Mouse (Mus musculus): ENCODE measurements around the gene Lrrtm4. TPM values are rescaled to one million over a fixed set of nuclear protein-coding genes. Genes with fewer than 3 reads are reported as not detected.

The Lrrtm4 gene
- polyA plus RNA-seq, 1 experiment from 2014 or later, result 3.7 TPM

DNA sequence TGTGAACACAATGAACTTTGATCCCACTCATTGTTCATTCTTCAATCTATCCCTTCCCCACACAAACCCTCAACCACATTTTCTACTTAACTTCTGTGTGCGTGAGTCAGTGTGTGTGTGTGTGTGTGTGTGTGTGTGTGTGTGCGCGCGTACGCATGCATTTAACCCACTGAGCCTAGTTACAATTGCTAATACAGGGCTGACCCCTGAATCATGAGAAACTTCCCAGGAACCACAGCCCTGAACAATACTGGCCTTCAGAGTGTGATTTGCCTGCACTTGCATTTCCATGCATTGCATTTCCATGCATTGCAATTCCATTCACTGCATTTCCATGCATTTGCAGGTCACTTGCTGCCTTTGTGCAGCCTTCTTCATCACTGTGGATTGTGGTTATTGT lies 701.8 kb downstream of the Lrrtm4 start:
- Histone ChIP-seq H3K9ac (no peak overlapping the region), H3K9me3 (replicated peaks) (no peaks in the 10 kb centered on the region), H3K27me3 (no peaks in the 10 kb centered on the region), H3K36me3 (no peaks in the 10 kb centered on the region), H3K27ac (replicated peaks) (no peak overlapping the region), H3K4me2 (replicated peaks) (no peak overlapping the region), H3K4me1 (no peaks in the 10 kb centered on the region), H3K4me3 (replicated peaks) (no peak overlapping the region)
- 93% methylated on average over 5 of the region's 5 CpGs for WGBS
- no peak for ATAC-seq (ENCODE audit: insufficient number of reproducible peaks, low FRiP score, low TSS enrichment, low read depth)

DNA sequence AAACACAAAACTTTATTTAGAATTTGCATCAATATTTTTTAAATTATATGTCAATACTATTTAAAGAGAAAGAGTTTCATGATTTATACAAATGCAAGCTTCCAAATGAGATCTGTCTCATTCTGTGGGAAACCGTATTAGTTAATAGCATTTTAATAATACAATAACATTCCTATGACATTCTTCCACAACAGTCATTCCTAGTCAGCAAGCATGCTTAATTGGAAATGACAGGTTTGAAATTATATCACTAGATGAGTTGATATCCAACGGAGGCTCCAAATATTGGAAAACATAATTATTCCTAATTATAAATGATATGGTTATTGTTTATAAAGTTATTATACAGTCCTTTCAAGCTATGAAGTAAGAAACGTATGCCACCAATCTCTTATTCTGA lies 714.7 kb downstream of the Lrrtm4 start:
- H3K27me3 ChIP-seq, result no peaks in the 10 kb centered on the region
- H3K4me2 ChIP-seq (replicated peaks), result no peak overlapping the region
- H3K36me3 ChIP-seq, result no peaks in the 10 kb centered on the region
- H3K9ac ChIP-seq, result no peak overlapping the region
- H3K27ac ChIP-seq (replicated peaks), result no peak overlapping the region
- WGBS, result 70% methylated on average over 3 of the region's 3 CpGs
- no peaks in the 10 kb centered on the region for H3K4me1 ChIP-seq
- H3K4me3 ChIP-seq (replicated peaks), result no peak overlapping the region
- no peak for ATAC-seq (ENCODE audit: insufficient number of reproducible peaks, low FRiP score, low TSS enrichment, low read depth)
- H3K9me3 ChIP-seq (replicated peaks), result no peaks in the 10 kb centered on the region

DNA sequence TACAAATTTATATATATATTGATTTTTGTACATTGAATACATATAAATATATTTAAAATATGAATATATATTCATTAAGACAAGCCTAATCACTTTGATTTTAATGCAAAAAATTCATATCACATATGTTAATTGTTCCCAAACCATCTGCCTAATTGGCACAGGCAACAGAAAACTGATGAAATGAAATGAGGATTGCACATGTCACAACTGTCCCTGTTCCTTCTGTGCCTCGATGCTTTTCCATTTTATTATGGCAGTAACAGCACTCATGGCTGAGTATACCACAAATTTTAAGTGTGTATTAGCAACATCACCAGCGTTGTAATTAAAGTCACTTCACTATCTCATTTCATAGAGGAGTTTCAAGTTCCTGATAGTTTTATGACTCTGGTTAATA lies 732.1 kb downstream of the Lrrtm4 start:
- Histone ChIP-seq H3K4me2 (replicated peaks) (no peak overlapping the region), H3K4me3 (replicated peaks) (no peak overlapping the region), H3K36me3 (no peaks in the 10 kb centered on the region), H3K27ac (replicated peaks) (no peak overlapping the region), H3K9me3 (replicated peaks) (no peaks in the 10 kb centered on the region), H3K4me1 (no peaks in the 10 kb centered on the region), H3K9ac (no peak overlapping the region), H3K27me3 (no peaks in the 10 kb centered on the region)
- ATAC-seq (ENCODE audit: insufficient number of reproducible peaks, low FRiP score, low TSS enrichment, low read depth), result no peak
- 91% methylated on average over 2 of the region's 2 CpGs for WGBS

DNA sequence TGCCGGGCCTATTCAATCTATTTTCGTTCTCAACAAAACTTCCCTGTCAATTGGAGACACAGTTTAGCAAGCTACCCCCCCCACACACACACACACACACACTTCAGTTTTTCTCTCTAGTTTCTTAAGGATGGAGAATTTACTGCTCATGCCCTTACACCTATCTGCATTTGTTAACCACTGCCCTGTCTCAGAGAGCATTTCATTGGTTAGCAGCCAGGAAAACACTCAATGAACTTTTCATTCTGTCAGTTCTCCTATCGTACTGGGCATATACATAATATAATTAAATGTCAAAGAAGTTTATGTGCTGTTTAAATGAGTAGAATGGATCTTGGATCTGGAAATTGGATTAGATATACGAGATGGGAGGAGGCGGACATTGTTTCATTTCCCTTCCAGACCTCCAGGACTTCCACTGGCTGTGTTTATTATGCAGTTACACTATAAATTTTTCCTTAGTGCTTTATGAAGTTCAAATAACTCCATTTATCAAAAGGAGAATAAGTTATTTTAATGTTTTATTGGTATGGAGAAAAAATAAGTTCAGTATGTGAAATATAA lies 742.0 kb downstream of the Lrrtm4 start:
- 72% methylated on average over 5 of the region's 5 CpGs for WGBS
- Histone ChIP-seq H3K4me3 (replicated peaks) (no peak overlapping the region), H3K27ac (replicated peaks) (no peak overlapping the region), H3K36me3 (no peaks in the 10 kb centered on the region), H3K4me1 (no peaks in the 10 kb centered on the region), H3K4me2 (replicated peaks) (no peak overlapping the region), H3K9ac (no peak overlapping the region), H3K27me3 (no peaks in the 10 kb centered on the region), H3K9me3 (replicated peaks) (no peaks in the 10 kb centered on the region)
- ATAC-seq (ENCODE audit: insufficient number of reproducible peaks, low FRiP score, low TSS enrichment, low read depth), result no peak

DNA sequence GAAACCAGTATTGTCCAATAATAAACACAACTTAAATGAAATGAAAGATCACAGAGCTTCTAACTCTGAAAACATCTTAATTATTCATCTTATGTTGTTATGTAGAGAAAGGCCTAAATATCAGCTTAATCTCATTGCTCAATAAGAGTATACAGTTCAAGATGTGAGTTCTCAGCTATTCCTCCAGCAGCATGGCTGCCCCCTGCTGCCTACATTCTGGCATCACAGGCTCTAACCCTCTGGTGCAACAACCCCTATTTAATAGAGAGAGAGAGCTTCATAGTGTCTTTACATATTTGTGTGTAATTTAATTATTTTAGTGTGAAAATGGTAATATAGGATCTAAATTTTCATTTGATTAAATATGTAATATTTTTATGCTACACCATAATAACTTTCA lies 767.6 kb downstream of the Lrrtm4 start:
- Histone ChIP-seq H3K4me3 (replicated peaks) (no peak overlapping the region), H3K36me3 (no peaks in the 10 kb centered on the region), H3K9ac (no peak overlapping the region), H3K4me2 (replicated peaks) (no peak overlapping the region), H3K9me3 (replicated peaks) (no peaks in the 10 kb centered on the region), H3K4me1 (no peaks in the 10 kb centered on the region), H3K27me3 (no peaks in the 10 kb centered on the region), H3K27ac (replicated peaks) (no peak overlapping the region)
- ATAC-seq (ENCODE audit: insufficient number of reproducible peaks, low FRiP score, low TSS enrichment, low read depth), result no peak

DNA sequence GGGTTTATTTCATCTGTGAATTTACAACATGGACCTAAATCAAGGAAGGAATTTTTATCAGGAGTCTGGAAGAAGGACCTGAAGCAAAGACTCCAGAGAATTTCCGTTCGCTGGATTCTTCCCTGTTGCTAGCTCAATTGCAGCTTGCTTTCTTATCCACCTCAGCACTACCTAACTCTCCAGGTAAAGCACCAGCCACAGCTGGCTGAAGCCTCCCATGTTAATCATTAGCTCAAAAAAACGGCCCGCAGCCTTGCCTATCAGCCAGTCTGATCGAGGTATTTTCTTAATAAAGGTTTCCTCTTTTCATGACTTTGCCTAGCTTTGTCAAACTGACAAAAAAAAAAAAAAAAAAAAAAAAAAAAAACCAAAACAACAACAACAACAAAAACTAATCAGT lies 805.1 kb downstream of the Lrrtm4 start:
- ATAC-seq (ENCODE audit: insufficient number of reproducible peaks, low FRiP score, low TSS enrichment, low read depth), result no peak
- Histone ChIP-seq H3K9me3 (replicated peaks) (no peaks in the 10 kb centered on the region), H3K4me3 (replicated peaks) (no peak overlapping the region), H3K27ac (replicated peaks) (no peak overlapping the region), H3K4me1 (no peaks in the 10 kb centered on the region), H3K36me3 (no peaks in the 10 kb centered on the region), H3K4me2 (replicated peaks) (no peak overlapping the region), H3K27me3 (no peaks in the 10 kb centered on the region), H3K9ac (no peak overlapping the region)
- WGBS, result 91% methylated on average over 5 of the region's 5 CpGs

DNA sequence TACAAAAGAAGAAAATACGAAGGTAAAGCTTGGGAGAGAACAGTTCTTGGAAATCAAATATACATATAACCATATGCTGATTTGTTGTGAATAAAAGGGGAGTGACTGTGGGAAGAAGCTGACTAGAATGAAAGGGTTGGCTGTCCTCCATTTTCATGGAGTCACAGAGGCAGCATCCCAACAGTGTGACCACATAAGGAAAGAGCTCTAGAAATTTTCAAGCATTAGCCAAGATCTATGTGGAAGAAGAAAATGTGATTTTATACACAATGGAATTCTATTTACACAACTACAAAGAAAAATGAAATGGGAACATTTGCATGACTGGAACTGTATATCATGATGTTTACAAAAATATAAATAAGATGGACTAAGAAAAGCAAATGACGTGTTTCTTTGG lies 821.1 kb downstream of the Lrrtm4 start:
- Histone ChIP-seq H3K27ac (replicated peaks) (no peak overlapping the region), H3K9me3 (replicated peaks) (no peaks in the 10 kb centered on the region), H3K27me3 (no peaks in the 10 kb centered on the region), H3K36me3 (no peaks in the 10 kb centered on the region), H3K4me1 (no peaks in the 10 kb centered on the region), H3K9ac (no peak overlapping the region), H3K4me3 (replicated peaks) (no peak overlapping the region), H3K4me2 (replicated peaks) (no peak overlapping the region)
- WGBS, result 71% methylated on average over 2 of the region's 2 CpGs
- ATAC-seq (ENCODE audit: insufficient number of reproducible peaks, low FRiP score, low TSS enrichment, low read depth), result no peak

DNA sequence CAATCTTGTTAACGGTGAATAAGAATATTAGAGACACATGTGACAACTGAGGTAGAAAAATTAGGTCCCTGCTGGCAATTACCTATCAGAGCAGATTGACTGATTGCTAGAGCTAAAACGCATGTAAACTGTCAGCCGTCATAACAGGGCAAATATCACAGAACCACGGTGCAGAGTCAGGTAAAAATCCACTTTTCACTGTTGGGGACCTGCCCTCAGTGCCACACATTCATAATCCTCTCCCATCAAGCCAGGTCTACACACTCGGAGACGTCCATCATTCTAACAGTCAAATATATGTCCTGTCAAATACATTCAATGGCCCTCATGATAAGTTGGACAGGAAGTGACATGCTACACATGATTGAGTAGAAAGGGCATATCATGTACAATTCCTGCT lies 826.6 kb downstream of the Lrrtm4 start:
- Histone ChIP-seq H3K9ac (no peak overlapping the region), H3K27me3 (no peaks in the 10 kb centered on the region), H3K4me2 (replicated peaks) (no peak overlapping the region), H3K4me1 (no peaks in the 10 kb centered on the region), H3K27ac (replicated peaks) (no peak overlapping the region), H3K36me3 (no peaks in the 10 kb centered on the region), H3K9me3 (replicated peaks) (no peaks in the 10 kb centered on the region), H3K4me3 (replicated peaks) (no peak overlapping the region)
- WGBS, result 72% methylated on average over 6 of the region's 6 CpGs
- no peak for ATAC-seq (ENCODE audit: insufficient number of reproducible peaks, low FRiP score, low TSS enrichment, low read depth)

DNA sequence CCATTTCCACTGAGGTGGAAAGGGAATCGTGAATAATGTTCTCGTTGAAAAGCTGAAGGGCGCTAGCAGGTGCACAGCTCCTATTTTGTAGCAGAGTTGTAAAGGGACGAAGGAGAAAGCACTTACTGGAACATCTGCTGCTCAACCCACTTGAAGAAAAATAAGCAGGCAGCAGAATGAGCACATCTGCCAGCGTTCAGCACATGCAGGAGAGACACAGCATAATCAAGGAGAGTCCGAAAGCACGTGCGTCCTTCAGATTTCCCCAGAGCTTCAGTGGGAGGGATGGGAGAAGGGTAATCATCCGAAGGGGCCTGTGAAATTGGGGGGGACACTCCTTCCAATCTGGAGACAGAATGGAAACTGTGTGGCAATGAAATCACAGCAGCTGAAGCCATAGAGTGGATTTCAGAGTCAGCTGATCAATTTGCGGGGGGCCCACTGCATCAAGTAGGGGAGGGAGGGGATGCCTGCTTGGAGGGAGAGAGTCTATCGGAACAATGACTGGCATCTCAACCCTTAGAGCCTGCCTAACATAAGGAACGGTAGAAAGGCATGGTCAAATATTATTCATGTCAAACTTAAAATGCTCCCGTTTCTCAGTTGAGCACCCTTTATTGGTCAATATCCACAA lies 838.4 kb downstream of the Lrrtm4 start:
- no peak for ATAC-seq (ENCODE audit: insufficient number of reproducible peaks, low FRiP score, low TSS enrichment, low read depth)
- H3K27me3 ChIP-seq, result no peaks in the 10 kb centered on the region

More for the DNA sequence above, 838.4 kb downstream of the Lrrtm4 start:
- Histone ChIP-seq H3K27ac (replicated peaks) (no peak overlapping the region), H3K9ac (no peak overlapping the region), H3K4me3 (replicated peaks) (no peak overlapping the region), H3K36me3 (no peaks in the 10 kb centered on the region), H3K4me2 (replicated peaks) (no peak overlapping the region), H3K4me1 (no peaks in the 10 kb centered on the region), H3K9me3 (replicated peaks) (no peaks in the 10 kb centered on the region)
- WGBS, result 67% methylated on average over 13 of the region's 13 CpGs

Other genes with a start within 250 kb of the Lrrtm4 start
- not detected in 2 replicates for gene Gm20594, start 201.0 kb upstream of the Lrrtm4 start, polyA plus RNA-seq (2015; fragmentation: Nextera tagmentation; extraction: Ambion mirVana)

Measured in embryonic facial prominence, embryonic 15.5 days (tissue).